Mouse (Mus musculus): ENCODE measurements around the gene Pik3c2b. TPM values are rescaled to one million over a fixed set of nuclear protein-coding genes. Genes with fewer than 3 reads are reported as not detected.

Pik3c2b gene
- total RNA-seq, 1 experiment from 2014 or later, result 8.3 TPM

- DNase-seq, result no peak
These were observed 89.4 kb downstream of the Pik3c2b start for GRCm38 (mm10) chr1:133134881-133135280.

DNA sequence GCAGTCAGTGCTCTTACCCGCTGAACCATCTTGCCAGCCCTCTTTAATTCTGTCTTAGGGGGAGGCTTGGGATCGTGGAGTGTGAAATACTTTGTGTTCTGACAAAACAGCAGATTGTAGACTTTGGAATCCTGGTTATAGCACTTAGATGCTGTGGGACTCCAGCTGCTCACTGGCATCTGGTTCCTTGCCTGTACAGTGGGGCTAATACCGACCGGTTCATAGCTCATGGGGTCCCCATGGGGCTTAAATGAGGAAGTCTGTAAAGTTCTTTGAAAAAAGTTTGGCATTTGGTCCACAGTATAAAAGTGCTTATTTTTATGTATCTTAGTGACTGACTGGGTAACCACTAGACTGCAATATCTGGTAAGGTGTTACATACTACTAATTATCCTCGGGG lies 90.3 kb downstream of the Pik3c2b start:
- DNase-seq, result no peak

DNA sequence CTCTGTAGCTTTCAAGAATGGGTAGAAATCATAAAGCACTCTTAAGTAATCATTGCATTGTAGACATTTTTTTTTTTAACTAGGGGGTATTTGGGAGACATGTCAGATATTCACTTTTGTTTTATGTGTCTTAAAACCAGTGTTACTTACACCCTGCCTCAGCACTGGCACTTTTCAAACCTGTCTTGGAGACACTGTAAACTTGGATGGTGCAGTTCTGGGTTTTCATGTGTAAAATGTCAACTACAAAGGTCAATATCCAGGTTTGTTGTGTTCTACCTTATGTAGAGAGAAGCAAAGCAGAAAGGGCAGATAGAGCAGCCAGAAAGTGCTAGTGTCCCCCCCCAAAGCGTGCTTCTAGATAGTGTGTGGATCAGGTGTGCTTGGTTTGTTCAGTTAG lies 92.9 kb downstream of the Pik3c2b start:
- no peak for DNase-seq

DNA sequence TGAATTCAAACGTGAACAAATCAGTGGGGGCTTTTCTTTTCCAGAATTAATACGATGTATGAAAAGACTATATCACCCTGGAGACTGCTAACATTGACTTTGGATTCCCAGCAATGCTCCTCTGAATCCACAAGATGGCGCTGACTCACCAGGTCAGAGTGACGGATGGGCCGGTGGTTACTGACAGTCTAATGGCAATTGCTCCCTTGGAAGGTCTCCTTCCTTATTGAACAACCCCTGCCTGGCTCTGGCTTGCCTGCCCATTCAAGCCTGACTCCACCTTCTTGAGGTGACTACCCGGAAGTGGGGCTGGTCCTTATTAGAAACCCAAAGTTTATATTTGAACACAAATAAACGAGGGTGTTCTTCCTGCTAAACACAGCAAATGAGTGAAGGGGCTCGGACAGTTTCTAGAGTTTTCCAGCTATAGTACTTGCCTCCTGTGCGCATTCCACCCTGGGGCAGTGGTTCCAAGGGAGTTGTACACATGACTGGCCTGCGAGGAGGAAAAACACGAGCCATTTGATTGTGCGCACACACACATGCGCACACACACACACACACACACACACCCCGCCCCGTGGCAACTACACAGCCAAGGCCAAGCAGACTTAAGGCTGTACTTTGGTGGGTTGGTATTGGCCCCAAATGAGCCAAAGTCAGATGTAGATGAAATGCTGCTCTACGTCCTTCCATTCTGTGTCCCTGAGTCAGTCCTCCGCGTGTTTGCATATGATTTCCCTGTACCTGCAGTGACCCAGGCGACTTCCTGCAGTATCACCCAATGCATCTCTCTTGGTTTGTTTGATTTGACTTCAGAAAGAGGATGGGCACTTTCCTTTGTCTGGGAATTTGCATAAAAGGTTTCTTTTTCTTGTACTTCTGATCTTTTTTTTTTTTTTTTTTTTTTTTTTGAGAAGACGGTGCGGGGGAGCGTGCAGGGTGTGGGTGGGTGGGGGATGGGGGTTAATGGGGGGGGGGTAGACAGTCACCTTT lies 100.8 kb downstream of the Pik3c2b start:
- DNase-seq, result peak; percentile 50

GRCm38 (mm10) chr1:133147324-133147723 lies 101.9 kb downstream of the Pik3c2b start:
- DNase-seq, result no peak

DNA sequence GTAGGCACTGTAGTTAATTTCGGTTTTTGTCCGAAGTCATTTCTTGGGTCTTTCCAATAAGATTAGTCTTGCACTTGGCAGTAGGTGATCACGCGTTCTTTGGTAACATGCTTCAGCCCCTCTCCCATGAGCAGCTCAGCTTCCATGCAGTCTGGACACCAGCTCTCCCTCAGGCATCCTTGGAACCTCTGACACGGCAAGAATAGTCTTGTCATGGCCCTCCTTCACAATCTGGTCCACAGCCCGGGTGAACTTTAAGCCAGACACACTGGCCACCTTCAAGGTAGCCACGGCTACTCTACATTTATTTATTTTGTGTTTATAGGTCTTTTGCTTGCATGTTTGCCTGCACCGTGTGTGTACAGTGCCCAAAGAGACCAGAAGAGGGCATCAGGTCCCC lies 102.7 kb downstream of the Pik3c2b start:
- DNase-seq, result no peak

DNA sequence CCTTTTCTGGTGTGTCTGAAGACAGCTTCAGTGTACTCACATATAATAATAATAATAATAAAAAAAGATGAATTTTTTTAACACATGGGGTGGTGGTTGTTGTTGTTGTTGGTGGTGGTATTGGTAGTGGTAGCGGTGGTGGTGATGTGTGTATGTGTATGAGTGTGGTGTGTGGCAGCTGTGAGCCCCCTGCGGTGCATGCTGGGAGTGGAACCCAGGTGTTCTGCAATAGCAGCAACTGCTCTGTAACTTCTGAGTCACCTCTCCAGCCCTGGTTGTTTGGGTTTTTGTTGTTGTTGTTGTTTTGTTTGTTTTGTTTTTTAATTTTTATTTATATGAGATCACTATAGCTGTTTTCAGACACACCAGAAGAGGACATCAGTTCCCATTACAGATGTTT lies 105.1 kb downstream of the Pik3c2b start:
- no peak for DNase-seq

- DNase-seq, result no peak
These were observed 106.7 kb downstream of the Pik3c2b start for GRCm38 (mm10) chr1:133152213-133152612.

DNA sequence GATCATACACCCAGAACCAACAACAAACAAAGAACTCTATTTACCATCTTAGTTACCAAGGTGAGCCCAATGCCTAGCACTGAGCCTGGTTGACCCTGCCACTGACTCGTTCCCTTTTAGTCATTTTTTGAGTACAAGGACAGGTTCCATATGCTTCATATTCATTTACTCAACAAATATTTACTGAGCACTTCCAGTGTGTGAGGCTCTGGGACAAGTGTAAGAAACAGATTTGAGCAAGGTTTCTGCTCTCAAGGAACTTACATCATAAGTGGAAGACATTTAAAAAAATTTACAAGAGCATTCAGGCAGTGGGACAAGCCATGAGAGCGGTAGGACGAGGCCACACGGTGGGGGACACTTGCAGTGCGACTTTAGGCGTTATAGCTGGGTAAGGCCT lies 109.8 kb downstream of the Pik3c2b start:
- DNase-seq, result no peak

Other genes starting within 250 kb of the Pik3c2b start
- 9.4 and 9.7 TPM in 2 replicates for gene Lrrn2, start 165.4 kb upstream of the Pik3c2b start, total RNA-seq (2021)
- gene Mdm4, start 15.1 kb upstream of the Pik3c2b start, total RNA-seq (2021), result 91.6 and 115 TPM in 2 replicates
- gene Ppp1r15b, start 85.5 kb downstream of the Pik3c2b start, total RNA-seq (2021), result 82.5 and 88.1 TPM in 2 replicates
- 13.5 and 18.4 TPM in 2 replicates for gene Plekha6, start 118.5 kb downstream of the Pik3c2b start, total RNA-seq (2021)